Mouse (Mus musculus): ENCODE data around the gene Ccdc17.

- TF ChIP-seq EP300 (IDR thresholded peaks at IDR 0.05; ENCODE audit: low read depth): no peak
- TF ChIP-seq CTCF (IDR thresholded peaks at IDR 0.05; ENCODE audit: low read depth): no peak
These were observed at the start of gene Ccdc17 for GRCm38 (mm10) chr4:116596379-116596778.

Data from heart, postnatal 0 days (tissue).